Mouse (Mus musculus): ENCODE measurements around the gene Smarca2. TPM values are rescaled to one million over a fixed set of nuclear protein-coding genes. Genes with fewer than 3 reads are reported as not detected.

Gene Smarca2
- polyA plus RNA-seq, 1 experiment, result 23.4 TPM

DNA sequence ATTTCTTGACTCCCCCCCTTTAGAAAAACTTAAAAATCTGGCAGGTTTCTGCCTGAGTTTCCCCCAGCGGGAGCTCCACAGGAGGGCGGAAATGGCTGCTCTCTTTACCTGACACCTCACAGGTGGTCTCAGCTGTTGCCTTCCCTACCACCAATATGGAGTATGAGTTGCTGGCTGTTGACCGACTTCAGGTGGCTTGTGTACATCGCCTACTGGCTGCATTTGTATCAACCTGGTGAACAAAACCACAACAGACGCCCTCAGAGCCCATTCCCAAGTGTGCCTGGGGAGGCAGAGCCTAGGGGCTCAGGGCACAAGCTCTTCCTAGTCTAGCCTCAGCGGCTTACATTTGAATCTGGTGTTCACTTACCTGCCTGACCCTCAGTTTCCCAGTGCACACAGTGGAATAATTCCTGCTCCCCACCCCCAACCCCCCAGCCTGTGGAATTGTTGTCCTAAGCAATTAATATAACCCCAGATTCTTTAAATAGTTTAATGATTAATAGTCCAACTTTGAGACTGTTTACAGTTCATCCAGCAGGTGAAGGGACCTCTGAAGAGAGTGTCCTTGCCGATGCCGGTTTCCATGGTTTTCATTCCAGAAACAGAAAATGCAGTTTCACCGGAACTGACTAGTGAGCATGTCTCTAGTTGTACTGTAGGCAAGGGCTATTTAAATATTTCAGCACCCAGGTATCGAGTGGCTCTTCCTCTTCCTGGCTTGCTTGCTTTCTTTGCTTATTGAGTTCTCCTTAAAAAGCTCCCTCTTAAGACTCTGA, 149.4 kb downstream of the Smarca2 start:
- DNase-seq (ENCODE audit: low read depth in 1 of 2, low spot score in 2 of 2), result no peak
- Histone ChIP-seq H3K4me3 (ENCODE audit: extremely low read depth, insufficient read depth, insufficient read length) (no peak overlapping the region), H3K4me1 (ENCODE audit: control insufficient read depth, insufficient read depth, insufficient read length) (no peaks in the 10 kb centered on the region; the same call in 1 of the 2 replicates), H3K27me3 (ENCODE audit: control insufficient read depth, insufficient read depth, low read length) (no peaks in the 10 kb centered on the region), H3K27ac (ENCODE audit: insufficient read depth, low read length) (no peak overlapping the region), H3K36me3 (ENCODE audit: control insufficient read depth, insufficient read depth, low read length) (no peaks in the 10 kb centered on the region)
- TF ChIP-seq POLR2A (IDR thresholded peaks at IDR 0.05; ENCODE audit: low read depth, low read length), result no peak
- TF ChIP-seq CTCF (IDR thresholded peaks at IDR 0.05; ENCODE audit: extremely low read depth, insufficient read depth, insufficient read length, insufficient replicate concordance), result no peak
- WGBS, result 55% methylated on average over 10 of the region's 10 CpGs

GRCm38 (mm10) chr19:26755991-26756390, 151.1 kb downstream of the Smarca2 start:
- Histone ChIP-seq H3K36me3 (ENCODE audit: control insufficient read depth, insufficient read depth, low read length) (peaks cover 7% of the 10 kb centered on the region; the same call in 1 of the 2 replicates), H3K4me3 (ENCODE audit: extremely low read depth, insufficient read depth, insufficient read length) (no peak overlapping the region), H3K4me1 (ENCODE audit: control insufficient read depth, insufficient read depth, insufficient read length) (no peaks in the 10 kb centered on the region; the same call in 1 of the 2 replicates), H3K27ac (ENCODE audit: insufficient read depth, low read length) (no peak overlapping the region), H3K27me3 (ENCODE audit: control insufficient read depth, insufficient read depth, low read length) (no peaks in the 10 kb centered on the region)
- DNase-seq (ENCODE audit: low read depth in 1 of 2, low spot score in 2 of 2), result no peak
- no peak for TF ChIP-seq POLR2A (IDR thresholded peaks at IDR 0.05; ENCODE audit: low read depth, low read length)
- TF ChIP-seq CTCF (IDR thresholded peaks at IDR 0.05; ENCODE audit: extremely low read depth, insufficient read depth, insufficient read length, insufficient replicate concordance), result no peak
- WGBS, result 92% methylated on average over 6 of the region's 6 CpGs

GRCm38 (mm10) chr19:26756399-26756798, 151.5 kb downstream of the Smarca2 start:
- no peak for DNase-seq (ENCODE audit: low read depth in 1 of 2, low spot score in 2 of 2)
- TF ChIP-seq CTCF (IDR thresholded peaks at IDR 0.05; ENCODE audit: extremely low read depth, insufficient read depth, insufficient read length, insufficient replicate concordance) (no peak), POLR2A (IDR thresholded peaks at IDR 0.05; ENCODE audit: low read depth, low read length) (no peak)
- H3K27ac ChIP-seq (ENCODE audit: insufficient read depth, low read length), result no peak overlapping the region
- 90% methylated on average over 8 of the region's 8 CpGs for WGBS
- peaks cover 7% of the 10 kb centered on the region; the same call in 1 of the 2 replicates for H3K36me3 ChIP-seq (ENCODE audit: control insufficient read depth, insufficient read depth, low read length)
- no peak overlapping the region for H3K4me3 ChIP-seq (ENCODE audit: extremely low read depth, insufficient read depth, insufficient read length)
- H3K27me3 ChIP-seq (ENCODE audit: control insufficient read depth, insufficient read depth, low read length), result no peaks in the 10 kb centered on the region
- H3K4me1 ChIP-seq (ENCODE audit: control insufficient read depth, insufficient read depth, insufficient read length), result no peaks in the 10 kb centered on the region; the same call in 1 of the 2 replicates

DNA sequence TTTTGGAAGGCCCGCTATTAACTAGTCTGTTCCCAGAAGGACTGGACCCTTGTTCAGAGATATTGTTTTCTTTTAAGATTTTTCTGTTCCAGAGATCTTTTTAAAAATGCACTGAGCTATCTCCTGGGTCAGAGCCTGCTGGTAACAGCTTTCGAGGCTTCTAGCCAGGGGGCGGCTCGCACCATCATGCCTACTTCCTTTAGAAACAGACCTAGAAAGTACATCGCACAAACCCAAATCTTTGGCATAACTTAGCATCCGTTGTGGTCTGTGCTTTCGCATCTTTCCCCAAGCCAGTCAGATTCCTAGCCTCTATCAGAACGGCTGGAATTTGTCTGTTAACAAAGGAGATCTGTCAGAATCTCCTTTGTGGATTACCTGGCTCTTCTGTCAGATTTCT, 153.3 kb downstream of the Smarca2 start:
- no peak for DNase-seq (ENCODE audit: low read depth in 1 of 2, low spot score in 2 of 2)
- H3K4me1 ChIP-seq (ENCODE audit: control insufficient read depth, insufficient read depth, insufficient read length), result no peaks in the 10 kb centered on the region
- H3K27ac ChIP-seq (ENCODE audit: insufficient read depth, low read length), result peak overlapping the region; percentile 45
- 55% methylated on average over 8 of the region's 8 CpGs for WGBS
- TF ChIP-seq POLR2A (IDR thresholded peaks at IDR 0.05; ENCODE audit: low read depth, low read length) (no peak), CTCF (IDR thresholded peaks at IDR 0.05; ENCODE audit: extremely low read depth, insufficient read depth, insufficient read length, insufficient replicate concordance) (no peak)
- H3K36me3 ChIP-seq (ENCODE audit: control insufficient read depth, insufficient read depth, low read length), result peaks cover 7% of the 10 kb centered on the region; the same call in 1 of the 2 replicates
- no peak overlapping the region for H3K4me3 ChIP-seq (ENCODE audit: extremely low read depth, insufficient read depth, insufficient read length)
- H3K27me3 ChIP-seq (ENCODE audit: control insufficient read depth, insufficient read depth, low read length), result no peaks in the 10 kb centered on the region

DNA sequence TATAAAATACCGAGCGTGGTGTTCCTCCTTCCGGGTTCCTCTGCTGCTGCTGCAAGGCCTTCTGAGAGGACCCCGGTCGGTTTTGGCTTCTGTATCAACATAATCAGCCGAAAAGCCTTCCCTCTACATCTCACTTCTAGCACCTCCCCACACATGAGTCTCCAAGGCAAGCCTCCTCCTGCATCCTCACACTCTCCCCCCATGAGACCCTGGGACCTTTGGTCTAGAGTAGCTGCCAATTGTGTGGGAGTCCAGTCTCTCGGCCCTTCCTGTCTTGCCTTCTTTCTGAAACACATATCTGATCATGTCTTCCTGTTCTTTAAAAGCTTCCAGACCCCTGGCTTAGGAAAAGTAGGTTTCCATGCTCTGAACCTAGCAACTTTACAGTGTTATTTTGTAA, 153.8 kb downstream of the Smarca2 start:
- Histone ChIP-seq H3K36me3 (ENCODE audit: control insufficient read depth, insufficient read depth, low read length) (peaks cover 7% of the 10 kb centered on the region; the same call in 1 of the 2 replicates), H3K27me3 (ENCODE audit: control insufficient read depth, insufficient read depth, low read length) (no peaks in the 10 kb centered on the region), H3K4me3 (ENCODE audit: extremely low read depth, insufficient read depth, insufficient read length) (no peak overlapping the region), H3K27ac (ENCODE audit: insufficient read depth, low read length) (peak overlapping the region; percentile 45), H3K4me1 (ENCODE audit: control insufficient read depth, insufficient read depth, insufficient read length) (no peaks in the 10 kb centered on the region)
- DNase-seq (ENCODE audit: low read depth in 1 of 2, low spot score in 2 of 2), result no peak
- TF ChIP-seq POLR2A (IDR thresholded peaks at IDR 0.05; ENCODE audit: low read depth, low read length) (no peak), CTCF (IDR thresholded peaks at IDR 0.05; ENCODE audit: extremely low read depth, insufficient read depth, insufficient read length, insufficient replicate concordance) (no peak)
- WGBS, result 42% methylated on average over 7 of the region's 7 CpGs

GRCm38 (mm10) chr19:26759295-26759694, 154.4 kb downstream of the Smarca2 start:
- Histone ChIP-seq H3K27me3 (ENCODE audit: control insufficient read depth, insufficient read depth, low read length) (no peaks in the 10 kb centered on the region), H3K4me3 (ENCODE audit: extremely low read depth, insufficient read depth, insufficient read length) (no peak overlapping the region), H3K36me3 (ENCODE audit: control insufficient read depth, insufficient read depth, low read length) (peaks cover 9% of the 10 kb centered on the region; the same call in 1 of the 2 replicates), H3K4me1 (ENCODE audit: control insufficient read depth, insufficient read depth, insufficient read length) (no peaks in the 10 kb centered on the region), H3K27ac (ENCODE audit: insufficient read depth, low read length) (no peak overlapping the region)
- WGBS, result 84% methylated on average over 13 of the region's 13 CpGs
- no peak for TF ChIP-seq CTCF (IDR thresholded peaks at IDR 0.05; ENCODE audit: extremely low read depth, insufficient read depth, insufficient read length, insufficient replicate concordance)
- TF ChIP-seq POLR2A (IDR thresholded peaks at IDR 0.05; ENCODE audit: low read depth, low read length), result no peak
- no peak for DNase-seq (ENCODE audit: low read depth in 1 of 2, low spot score in 2 of 2)

DNA sequence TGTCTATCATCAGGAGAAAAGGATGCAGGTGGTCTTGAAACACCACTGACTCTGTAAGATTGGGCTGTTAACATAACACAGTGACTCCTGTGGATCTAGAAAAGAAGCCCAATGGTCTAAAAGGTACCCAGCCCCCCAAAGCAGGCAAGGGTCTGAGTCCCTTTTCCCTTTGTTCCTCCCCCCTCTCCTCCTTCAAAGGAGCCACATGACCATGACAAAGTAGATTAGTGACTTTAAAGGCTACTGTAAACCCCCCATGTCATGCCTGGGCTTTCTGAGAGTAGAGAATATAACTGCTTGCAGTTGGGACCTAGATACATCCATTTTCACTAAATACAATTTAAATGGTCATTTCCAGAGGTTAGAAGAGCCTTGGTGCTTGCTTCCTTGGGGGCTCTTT, 156.4 kb downstream of the Smarca2 start:
- no peak for DNase-seq (ENCODE audit: low read depth in 1 of 2, low spot score in 2 of 2)
- Histone ChIP-seq H3K27ac (ENCODE audit: insufficient read depth, low read length) (no peak overlapping the region), H3K4me3 (ENCODE audit: extremely low read depth, insufficient read depth, insufficient read length) (no peak overlapping the region), H3K4me1 (ENCODE audit: control insufficient read depth, insufficient read depth, insufficient read length) (no peaks in the 10 kb centered on the region), H3K36me3 (ENCODE audit: control insufficient read depth, insufficient read depth, low read length) (peaks cover 9% of the 10 kb centered on the region; the same call in 1 of the 2 replicates), H3K27me3 (ENCODE audit: control insufficient read depth, insufficient read depth, low read length) (no peaks in the 10 kb centered on the region)
- no peak for TF ChIP-seq CTCF (IDR thresholded peaks at IDR 0.05; ENCODE audit: extremely low read depth, insufficient read depth, insufficient read length, insufficient replicate concordance)
- TF ChIP-seq POLR2A (IDR thresholded peaks at IDR 0.05; ENCODE audit: low read depth, low read length), result no peak

Measured in spleen, adult 2 months (tissue).